Mouse (Mus musculus): ENCODE results near the gene Pnmt. TPM values are rescaled to one million over a fixed set of nuclear protein-coding genes. Genes with fewer than 3 reads are reported as not detected.

Gene Pnmt
- total RNA-seq, 2 experiments from 2014 or later = 0.39 to 0.73 TPM

- no peak for DNase-seq (ENCODE audit: low spot score in 2 of 2)
- intact Hi-C loops (cut with DNase I) = no loop called here
Observed at GRCm38 (mm10) chr11:98356625-98357394, 29.4 kb upstream of the Pnmt start.

GRCm38 (mm10) chr11:98357396-98358160 lies 28.7 kb upstream of the Pnmt start:
- intact Hi-C loops (cut with DNase I) = no loop called here
- no peak for DNase-seq (ENCODE audit: low spot score in 2 of 2)

GRCm38 (mm10) chr11:98358161-98359083 lies 27.8 kb upstream of the Pnmt start, which contains the start of gene Stard3:
Gene Stard3, plus strand, starts transcription at chr11:98358368.
- DNase-seq (ENCODE audit: low spot score in 2 of 2) = peak; percentile 85 to 90
- intact Hi-C loops (cut with DNase I) = no loop called here

- intact Hi-C loops (cut with DNase I) = no loop called here
- DNase-seq (ENCODE audit: low spot score in 2 of 2) = no peak
Observed at GRCm38 (mm10) chr11:98360866-98361521, 25.3 kb upstream of the Pnmt start.

- DNase-seq (ENCODE audit: low spot score in 2 of 2) = no peak
- intact Hi-C loops (cut with DNase I) = no loop called here
Observed at GRCm38 (mm10) chr11:98363817-98364216, 22.4 kb upstream of the Pnmt start.

GRCm38 (mm10) chr11:98364410-98364809 lies 21.8 kb upstream of the Pnmt start:
- intact Hi-C loops (cut with DNase I) = no loop called here
- DNase-seq (ENCODE audit: low spot score in 2 of 2) = no peak

- no peak for DNase-seq (ENCODE audit: low spot score in 2 of 2)
- intact Hi-C loops (cut with DNase I) = no loop called here
Observed at GRCm38 (mm10) chr11:98366290-98366689, 20.0 kb upstream of the Pnmt start.

GRCm38 (mm10) chr11:98367171-98367862 lies 18.9 kb upstream of the Pnmt start:
- peak in 1 of 2 experiments; percentile 82 for DNase-seq (ENCODE audit: low spot score in 2 of 2)

GRCm38 (mm10) chr11:98367863-98368186 lies 18.4 kb upstream of the Pnmt start:
- intact Hi-C loops (cut with DNase I) = no loop called here
- no peak for DNase-seq (ENCODE audit: low spot score in 2 of 2)

More at GRCm38 (mm10) chr11:98367171-98367862, 18.9 kb upstream of the Pnmt start:
- intact Hi-C loops (cut with DNase I) = no loop called here

GRCm38 (mm10) chr11:98369337-98369736 lies 16.9 kb upstream of the Pnmt start:
- DNase-seq (ENCODE audit: low spot score in 2 of 2) = peak in 1 of 2 experiments; percentile 68
- intact Hi-C loops (cut with DNase I) = no loop called here

- DNase-seq (ENCODE audit: low spot score in 2 of 2) = no peak
- intact Hi-C loops (cut with DNase I) = no loop called here
Observed at GRCm38 (mm10) chr11:98370588-98370987, 15.7 kb upstream of the Pnmt start.

GRCm38 (mm10) chr11:98371556-98372240 lies 14.6 kb upstream of the Pnmt start:
- intact Hi-C loops (cut with DNase I) = loop anchor here (2.0 kb wide), 1 partner anchor 29 kb away; no protein-coding TSS in a partner anchor
- DNase-seq (ENCODE audit: low spot score in 2 of 2) = no peak

- intact Hi-C loops (cut with DNase I) = loop anchor here (2.0 kb wide), 1 partner anchor 30 kb away; no protein-coding TSS in a partner anchor
- peak in 1 of 2 experiments; percentile 62 for DNase-seq (ENCODE audit: low spot score in 2 of 2)
Observed at GRCm38 (mm10) chr11:98372406-98372805, 13.8 kb upstream of the Pnmt start.

GRCm38 (mm10) chr11:98373244-98373643 lies 13.0 kb upstream of the Pnmt start:
- intact Hi-C loops (cut with DNase I) = loop anchor here (2.0 kb wide), 1 partner anchor 30 kb away; no protein-coding TSS in a partner anchor

GRCm38 (mm10) chr11:98374266-98374665 lies 12.0 kb upstream of the Pnmt start:
- intact Hi-C loops (cut with DNase I) = no loop called here
- no peak for DNase-seq (ENCODE audit: low spot score in 2 of 2)

More at GRCm38 (mm10) chr11:98373244-98373643, 13.0 kb upstream of the Pnmt start:
- DNase-seq (ENCODE audit: low spot score in 2 of 2) = no peak

GRCm38 (mm10) chr11:98376756-98377155 lies 9.5 kb upstream of the Pnmt start:
- no peak for DNase-seq (ENCODE audit: low spot score in 2 of 2)
- intact Hi-C loops (cut with DNase I) = no loop called here

GRCm38 (mm10) chr11:98377787-98378186 lies 8.5 kb upstream of the Pnmt start:
- intact Hi-C loops (cut with DNase I) = no loop called here
- DNase-seq (ENCODE audit: low spot score in 2 of 2) = no peak

GRCm38 (mm10) chr11:98379379-98379778 lies 6.9 kb upstream of the Pnmt start:
- DNase-seq (ENCODE audit: low spot score in 2 of 2) = no peak
- intact Hi-C loops (cut with DNase I) = no loop called here
